Mouse (Mus musculus) adrenal gland, postnatal 25 days (tissue): ENCODE data around the gene Zfp988. TPM values are rescaled to one million over a fixed set of nuclear protein-coding genes. Genes with fewer than 3 reads are reported as not detected.
A peak's percentile ranks its signal among the peaks of the same experiment; 100 is the strongest.
"Not testable (repeated sequence)": the region's sequence is repeated elsewhere in the genome, so short reads cannot be mapped to it uniquely, and the experiment has no call there.

Experiments
- DNase-seq: peaks from one replicate; pipeline ENCODE4 v3.0.0; 2021; ENCODE audit warnings: mixed read lengths
- long read RNA-seq: library from polyadenylated mRNA; stranded (forward); transcript quantifications from one replicate; pipeline ENCODE4 v2.0.0, GENCODE M21; 2021
- total RNA-seq: library from RNA; stranded (reverse); gene quantifications from 2 replicates; pipeline ENCODE4 v1.2.3, GENCODE M21; 2021

Zfp988 gene
- 0.58 TPM in 1 of 2 replicates, not detected in the other for total RNA-seq
- long read RNA-seq, result 0 reads

- not testable (repeated sequence) for DNase-seq
Observed at GRCm38 (mm10) chr4:147305436-147305835, at the start of gene Zfp988. TSS of gene Zfp988 (plus strand) at chr4:147305674.

- not testable (repeated sequence) for DNase-seq
Observed at GRCm38 (mm10) chr4:147262708-147263107, 42.8 kb upstream of the Zfp988 start.

- DNase-seq, result not testable (repeated sequence)
Observed at GRCm38 (mm10) chr4:147267302-147267701, 38.2 kb upstream of the Zfp988 start.

- not testable (repeated sequence) for DNase-seq
Observed at GRCm38 (mm10) chr4:147268735-147269134, 36.7 kb upstream of the Zfp988 start.

GRCm38 (mm10) chr4:147270026-147270425 lies 35.4 kb upstream of the Zfp988 start:
- DNase-seq, result not testable (repeated sequence)

GRCm38 (mm10) chr4:147271601-147272000 lies 33.9 kb upstream of the Zfp988 start:
- DNase-seq, result not testable (repeated sequence)

- DNase-seq, result not testable (repeated sequence)
Observed at GRCm38 (mm10) chr4:147275021-147275772, 30.3 kb upstream of the Zfp988 start.

GRCm38 (mm10) chr4:147275773-147276140 lies 29.7 kb upstream of the Zfp988 start:
- not testable (repeated sequence) for DNase-seq

- not testable (repeated sequence) for DNase-seq
Observed at GRCm38 (mm10) chr4:147280406-147280805, 25.1 kb upstream of the Zfp988 start.

- DNase-seq, result not testable (repeated sequence)
Observed at GRCm38 (mm10) chr4:147298585-147298984, 6.9 kb upstream of the Zfp988 start.

GRCm38 (mm10) chr4:147302375-147302774 lies 3.1 kb upstream of the Zfp988 start:
- not testable (repeated sequence) for DNase-seq

GRCm38 (mm10) chr4:147335036-147335690 lies 29.7 kb downstream of the Zfp988 start:
- not testable (repeated sequence) for DNase-seq

GRCm38 (mm10) chr4:147335691-147336367 lies 30.4 kb downstream of the Zfp988 start:
- DNase-seq, result not testable (repeated sequence)

GRCm38 (mm10) chr4:147336368-147337195 lies 31.1 kb downstream of the Zfp988 start:
- DNase-seq, result peak; percentile 3

GRCm38 (mm10) chr4:147337520-147337919 lies 32.0 kb downstream of the Zfp988 start:
- not testable (repeated sequence) for DNase-seq

- DNase-seq, result peak; percentile 6
Observed at GRCm38 (mm10) chr4:147338032-147338610, 32.6 kb downstream of the Zfp988 start.

GRCm38 (mm10) chr4:147338706-147339105 lies 33.2 kb downstream of the Zfp988 start:
- DNase-seq, result not testable (repeated sequence)

- peak; percentile 5 for DNase-seq
Observed at GRCm38 (mm10) chr4:147339601-147340219, 34.2 kb downstream of the Zfp988 start.

GRCm38 (mm10) chr4:147340236-147340635 lies 34.8 kb downstream of the Zfp988 start:
- DNase-seq, result not testable (repeated sequence)

GRCm38 (mm10) chr4:147340876-147341275 lies 35.4 kb downstream of the Zfp988 start:
- DNase-seq, result not testable (repeated sequence)
